Mouse (Mus musculus) spleen, adult 2 months (tissue): Measurements from ENCODE around the gene Zfp622.

Source experiments
- CTCF ChIP-seq: fragments of 200-500 bp; IDR thresholded peaks from 2 replicates; pipeline ENCODE4 v1.5.1; 2011; ENCODE audit warnings: mild to moderate bottlenecking, inconsistent platforms; ENCODE audit not compliant: insufficient read depth, insufficient read length, insufficient replicate concordance; ENCODE audit errors: extremely low read depth
- POLR2A ChIP-seq: fragments of 200-500 bp; IDR thresholded peaks from 2 replicates; pipeline ENCODE4 v1.6.1; 2011; ENCODE audit warnings: low read depth, low read length, inconsistent platforms

DNA sequence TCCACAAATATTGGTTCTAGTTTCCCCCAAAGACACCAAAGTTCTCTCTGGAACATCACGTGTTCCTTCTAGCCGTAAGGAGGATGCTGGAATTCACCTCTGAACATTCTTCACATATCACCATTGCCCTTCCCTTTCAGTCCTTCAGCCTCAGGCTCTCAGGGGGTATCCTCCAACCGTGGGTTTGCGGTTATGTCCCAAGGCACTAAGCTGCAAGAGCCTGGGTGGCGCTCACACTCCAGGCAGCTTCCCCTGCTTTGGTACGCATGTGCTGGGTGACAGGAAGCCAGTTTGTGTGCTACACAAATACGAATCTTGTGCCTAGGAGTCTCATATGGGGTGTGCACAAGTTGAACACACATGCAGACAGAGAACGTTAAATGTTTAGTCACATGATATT is 36.8 kb upstream of the Zfp622 start:
- no peak for TF ChIP-seq POLR2A
- no peak for TF ChIP-seq CTCF
